Mouse (Mus musculus): Measurements from ENCODE around the gene Wdfy4. TPM values are rescaled to one million over a fixed set of nuclear protein-coding genes. Genes with fewer than 3 reads are reported as not detected.

Gene Wdfy4
- polyA plus RNA-seq, 1 experiment from 2014 or later = 0.63 TPM

DNA sequence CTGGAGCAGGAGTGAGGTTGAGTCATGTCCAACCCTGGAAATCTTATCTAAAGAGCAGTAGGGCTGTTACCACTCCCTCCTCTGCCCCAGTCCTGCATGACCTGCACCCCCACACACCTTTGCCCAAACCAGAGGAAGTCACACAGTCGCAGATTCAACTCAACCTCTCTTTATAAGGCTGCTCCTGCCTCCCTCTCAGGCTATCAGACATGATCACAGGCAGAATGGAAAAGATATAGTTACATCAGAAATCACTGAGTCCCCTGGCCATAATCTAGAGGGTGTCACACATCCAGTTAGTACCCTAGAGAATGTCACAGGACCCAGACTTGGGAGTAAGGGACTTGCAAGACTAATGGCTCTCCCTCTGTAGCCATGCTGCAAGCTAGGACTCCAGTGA, 68.7 kb downstream of the Wdfy4 start:
- no peak for ATAC-seq (ENCODE audit: low read depth)
- Histone ChIP-seq H3K27me3 (ENCODE audit: control insufficient read depth, insufficient read depth, low read depth, low read length) (no peaks in the 10 kb centered on the region), H3K36me3 (ENCODE audit: control insufficient read depth, insufficient read depth, low read length) (no peaks in the 10 kb centered on the region), H3K9ac (ENCODE audit: low read length) (no peak overlapping the region), H3K4me1 (replicated peaks; ENCODE audit: control insufficient read depth, insufficient read depth, low read length) (no peaks in the 10 kb centered on the region), H3K4me3 (ENCODE audit: low read length) (no peak overlapping the region), H3K4me2 (ENCODE audit: low read depth, low read length) (no peak overlapping the region), H3K9me3 (ENCODE audit: control insufficient read depth, low read length) (no peaks in the 10 kb centered on the region), H3K27ac (ENCODE audit: low read length) (no peak overlapping the region)
- 52% methylated on average over 1 of the region's 1 CpGs for WGBS

DNA sequence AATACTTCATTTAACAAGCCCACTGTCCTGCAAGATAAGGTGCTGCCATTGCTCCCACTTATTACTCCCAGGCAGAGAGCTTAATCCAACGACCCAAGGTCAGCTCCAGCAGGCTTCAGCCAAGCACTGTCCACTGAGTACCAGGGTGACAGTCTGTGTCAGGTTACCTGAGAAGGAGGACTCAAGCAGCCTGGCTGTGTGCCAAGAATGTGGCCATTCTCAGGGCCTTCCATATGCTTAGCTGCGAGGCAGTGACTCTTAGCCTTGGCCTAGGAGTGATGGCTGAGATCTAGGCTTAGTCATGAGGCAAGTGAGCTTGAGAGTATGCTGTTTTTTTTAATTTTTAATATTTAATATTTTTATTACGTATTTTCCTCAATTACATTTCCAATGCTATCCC, 80.5 kb downstream of the Wdfy4 start:
- Histone ChIP-seq H3K4me3 (ENCODE audit: low read length) (no peak overlapping the region), H3K4me2 (ENCODE audit: low read depth, low read length) (no peak overlapping the region), H3K27me3 (ENCODE audit: control insufficient read depth, insufficient read depth, low read depth, low read length) (no peaks in the 10 kb centered on the region), H3K9ac (ENCODE audit: low read length) (no peak overlapping the region), H3K9me3 (ENCODE audit: control insufficient read depth, low read length) (no peaks in the 10 kb centered on the region), H3K27ac (ENCODE audit: low read length) (no peak overlapping the region), H3K36me3 (ENCODE audit: control insufficient read depth, insufficient read depth, low read length) (no peaks in the 10 kb centered on the region), H3K4me1 (replicated peaks; ENCODE audit: control insufficient read depth, insufficient read depth, low read length) (no peaks in the 10 kb centered on the region)
- WGBS = 41% methylated on average over 3 of the region's 3 CpGs
- no peak for ATAC-seq (ENCODE audit: low read depth)

DNA sequence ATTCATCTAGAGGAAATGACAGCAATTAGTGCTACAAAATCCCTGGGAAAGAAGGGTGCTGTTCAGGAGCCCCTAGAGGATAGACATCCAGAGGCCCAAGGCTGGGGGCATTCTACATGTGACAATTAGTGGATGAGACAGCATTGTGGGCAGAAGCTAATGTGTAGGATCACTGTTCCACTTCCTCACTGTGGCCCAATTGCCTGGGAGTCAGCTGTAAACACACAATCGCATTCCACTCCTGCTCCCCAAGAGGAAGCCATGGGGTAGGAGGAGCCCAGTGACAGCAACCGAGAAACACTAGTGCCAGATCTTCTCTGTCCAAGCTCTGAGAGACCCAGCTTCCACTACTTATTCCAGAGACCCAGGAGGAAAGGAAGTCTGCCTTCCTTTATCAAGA, 83.7 kb downstream of the Wdfy4 start:
- H3K27ac ChIP-seq (ENCODE audit: low read length) = no peak overlapping the region
- ATAC-seq (ENCODE audit: low read depth) = no peak
- H3K9ac ChIP-seq (ENCODE audit: low read length) = no peak overlapping the region
- H3K9me3 ChIP-seq (ENCODE audit: control insufficient read depth, low read length) = no peaks in the 10 kb centered on the region
- H3K27me3 ChIP-seq (ENCODE audit: control insufficient read depth, insufficient read depth, low read depth, low read length) = no peaks in the 10 kb centered on the region
- H3K4me3 ChIP-seq (ENCODE audit: low read length) = no peak overlapping the region
- H3K36me3 ChIP-seq (ENCODE audit: control insufficient read depth, insufficient read depth, low read length) = no peaks in the 10 kb centered on the region
- no peak overlapping the region for H3K4me2 ChIP-seq (ENCODE audit: low read depth, low read length)
- WGBS = 27% methylated on average over 2 of the region's 2 CpGs
- no peaks in the 10 kb centered on the region for H3K4me1 ChIP-seq (replicated peaks; ENCODE audit: control insufficient read depth, insufficient read depth, low read length)

DNA sequence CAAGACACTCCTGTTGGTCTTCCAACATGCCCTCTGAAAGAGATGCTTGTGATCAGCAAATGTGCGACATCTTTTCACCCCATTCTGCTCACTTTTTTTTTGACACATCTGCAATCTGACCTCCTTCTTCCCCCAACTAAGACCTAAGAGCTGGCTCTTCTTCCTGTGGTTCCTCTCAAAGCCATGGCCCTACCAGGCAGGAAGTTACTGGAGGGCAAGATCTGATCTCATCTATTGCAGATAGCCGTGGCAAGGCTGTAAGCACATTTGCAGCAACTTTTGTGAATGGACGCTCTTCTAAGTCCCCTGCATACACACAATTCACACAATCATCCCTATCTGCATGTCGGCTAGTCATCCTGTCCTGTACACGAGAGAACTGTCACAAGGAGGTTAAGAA, 85.4 kb downstream of the Wdfy4 start:
- H3K4me1 ChIP-seq (replicated peaks; ENCODE audit: control insufficient read depth, insufficient read depth, low read length) = no peaks in the 10 kb centered on the region
- H3K4me2 ChIP-seq (ENCODE audit: low read depth, low read length) = no peak overlapping the region
- H3K27me3 ChIP-seq (ENCODE audit: control insufficient read depth, insufficient read depth, low read depth, low read length) = no peaks in the 10 kb centered on the region
- no peaks in the 10 kb centered on the region for H3K9me3 ChIP-seq (ENCODE audit: control insufficient read depth, low read length)
- H3K36me3 ChIP-seq (ENCODE audit: control insufficient read depth, insufficient read depth, low read length) = no peaks in the 10 kb centered on the region
- no peak overlapping the region for H3K27ac ChIP-seq (ENCODE audit: low read length)
- WGBS = 67% methylated on average over 5 of the region's 5 CpGs
- H3K4me3 ChIP-seq (ENCODE audit: low read length) = no peak overlapping the region
- ATAC-seq (ENCODE audit: low read depth) = no peak
- H3K9ac ChIP-seq (ENCODE audit: low read length) = no peak overlapping the region

DNA sequence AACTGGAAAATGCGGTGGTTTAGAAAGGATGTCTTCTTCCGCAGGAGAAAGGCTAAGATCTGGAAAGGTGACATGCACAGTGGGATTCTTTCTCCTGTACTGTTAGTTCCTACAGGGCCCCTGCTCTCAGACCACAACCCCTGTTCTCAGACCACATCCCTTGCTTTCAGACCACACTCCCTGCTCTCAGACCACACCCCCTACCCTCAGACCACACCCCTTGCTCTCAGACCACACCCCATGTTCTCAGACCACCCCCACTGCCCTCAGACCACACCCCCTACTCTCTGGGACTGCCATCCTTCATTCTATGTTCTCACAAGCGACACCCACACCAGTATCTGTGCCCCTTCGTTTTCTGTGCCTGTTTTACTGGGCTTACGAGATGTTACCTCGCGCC, 86.2 kb downstream of the Wdfy4 start:
- H3K9me3 ChIP-seq (ENCODE audit: control insufficient read depth, low read length) = no peaks in the 10 kb centered on the region
- 61% methylated on average over 7 of the region's 7 CpGs for WGBS
- no peaks in the 10 kb centered on the region for H3K27me3 ChIP-seq (ENCODE audit: control insufficient read depth, insufficient read depth, low read depth, low read length)
- no peaks in the 10 kb centered on the region for H3K36me3 ChIP-seq (ENCODE audit: control insufficient read depth, insufficient read depth, low read length)
- no peak overlapping the region for H3K27ac ChIP-seq (ENCODE audit: low read length)
- H3K4me2 ChIP-seq (ENCODE audit: low read depth, low read length) = no peak overlapping the region
- no peak for ATAC-seq (ENCODE audit: low read depth)
- H3K9ac ChIP-seq (ENCODE audit: low read length) = no peak overlapping the region
- H3K4me1 ChIP-seq (replicated peaks; ENCODE audit: control insufficient read depth, insufficient read depth, low read length) = no peaks in the 10 kb centered on the region
- H3K4me3 ChIP-seq (ENCODE audit: low read length) = no peak overlapping the region

DNA sequence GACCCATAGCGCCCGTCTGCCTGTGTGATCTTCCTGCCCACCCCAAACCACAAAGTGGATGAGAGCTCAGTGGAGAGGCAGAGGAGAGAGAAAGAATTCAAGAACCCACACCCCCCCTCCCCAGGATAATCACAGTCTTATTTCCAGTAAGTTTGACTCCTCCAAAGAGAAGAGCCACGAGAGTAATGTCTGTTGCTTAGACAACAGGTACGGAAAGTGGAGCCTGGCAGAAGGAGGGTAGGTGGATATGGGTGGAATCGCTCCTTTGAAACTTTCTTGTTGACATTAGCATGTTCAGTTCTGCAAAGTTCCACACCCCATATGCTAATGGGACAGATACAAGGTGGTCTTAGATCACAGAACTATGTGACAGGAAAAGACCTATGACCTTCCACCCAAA, 88.8 kb downstream of the Wdfy4 start:
- ATAC-seq (ENCODE audit: low read depth) = no peak
- 72% methylated on average over 5 of the region's 5 CpGs for WGBS

DNA sequence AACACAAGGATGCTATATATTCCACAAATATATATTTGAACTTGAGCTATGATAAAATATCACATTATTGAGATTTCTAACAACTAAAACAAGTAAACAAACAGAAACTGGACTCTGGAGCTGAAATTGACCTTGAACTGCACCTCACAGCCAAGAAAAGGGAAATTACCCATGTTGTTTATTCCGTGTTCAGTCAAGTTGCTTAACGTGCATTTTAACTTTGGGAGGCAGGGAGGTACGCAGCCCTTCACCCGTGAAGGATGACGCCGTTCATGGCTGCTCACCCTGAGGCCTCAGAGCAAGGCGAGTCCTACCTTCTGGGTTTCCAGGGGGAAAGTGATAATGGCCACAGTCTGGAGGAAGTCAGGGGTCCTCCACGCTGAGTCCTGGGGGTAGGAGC, 102.0 kb downstream of the Wdfy4 start:
- H3K4me2 ChIP-seq (ENCODE audit: low read depth, low read length) = no peak overlapping the region
- no peaks in the 10 kb centered on the region for H3K36me3 ChIP-seq (ENCODE audit: control insufficient read depth, insufficient read depth, low read length)
- no peaks in the 10 kb centered on the region for H3K9me3 ChIP-seq (ENCODE audit: control insufficient read depth, low read length)
- H3K4me1 ChIP-seq (replicated peaks; ENCODE audit: control insufficient read depth, insufficient read depth, low read length) = no peaks in the 10 kb centered on the region
- H3K4me3 ChIP-seq (ENCODE audit: low read length) = no peak overlapping the region
- no peaks in the 10 kb centered on the region for H3K27me3 ChIP-seq (ENCODE audit: control insufficient read depth, insufficient read depth, low read depth, low read length)
- H3K9ac ChIP-seq (ENCODE audit: low read length) = no peak overlapping the region
- H3K27ac ChIP-seq (ENCODE audit: low read length) = no peak overlapping the region
- WGBS = 70% methylated on average over 8 of the region's 8 CpGs
- ATAC-seq (ENCODE audit: low read depth) = no peak

More for the DNA sequence above, 88.8 kb downstream of the Wdfy4 start:
- Histone ChIP-seq H3K4me3 (ENCODE audit: low read length) (no peak overlapping the region), H3K9ac (ENCODE audit: low read length) (no peak overlapping the region), H3K4me2 (ENCODE audit: low read depth, low read length) (no peak overlapping the region), H3K27me3 (ENCODE audit: control insufficient read depth, insufficient read depth, low read depth, low read length) (no peaks in the 10 kb centered on the region), H3K9me3 (ENCODE audit: control insufficient read depth, low read length) (no peaks in the 10 kb centered on the region), H3K4me1 (replicated peaks; ENCODE audit: control insufficient read depth, insufficient read depth, low read length) (no peaks in the 10 kb centered on the region), H3K27ac (ENCODE audit: low read length) (no peak overlapping the region), H3K36me3 (ENCODE audit: control insufficient read depth, insufficient read depth, low read length) (no peaks in the 10 kb centered on the region)

DNA sequence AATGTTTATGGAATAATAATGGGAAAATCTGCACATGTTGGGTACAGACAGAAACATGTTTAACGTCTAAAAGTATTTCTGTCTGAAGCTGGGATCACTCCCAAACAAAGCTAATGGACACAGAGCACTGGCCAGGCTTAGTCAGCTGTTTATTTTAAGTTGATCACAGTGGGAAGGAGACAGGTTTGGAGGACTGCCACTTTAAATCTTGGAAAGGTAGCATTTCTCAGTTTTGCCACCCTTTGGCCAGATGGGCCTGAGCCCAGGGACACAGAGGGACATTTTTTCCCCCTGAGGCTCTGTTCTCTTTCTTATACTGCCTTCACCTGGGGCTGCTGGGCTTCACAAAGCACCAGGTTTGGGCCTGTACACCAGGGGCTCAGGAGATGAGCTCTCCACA, 103.0 kb downstream of the Wdfy4 start:
- Histone ChIP-seq H3K9me3 (ENCODE audit: control insufficient read depth, low read length) (no peaks in the 10 kb centered on the region), H3K27ac (ENCODE audit: low read length) (no peak overlapping the region), H3K27me3 (ENCODE audit: control insufficient read depth, insufficient read depth, low read depth, low read length) (no peaks in the 10 kb centered on the region), H3K4me3 (ENCODE audit: low read length) (no peak overlapping the region), H3K9ac (ENCODE audit: low read length) (no peak overlapping the region), H3K4me2 (ENCODE audit: low read depth, low read length) (no peak overlapping the region), H3K4me1 (replicated peaks; ENCODE audit: control insufficient read depth, insufficient read depth, low read length) (no peaks in the 10 kb centered on the region), H3K36me3 (ENCODE audit: control insufficient read depth, insufficient read depth, low read length) (no peaks in the 10 kb centered on the region)
- 29% methylated on average over 1 of the region's 1 CpGs for WGBS
- ATAC-seq (ENCODE audit: low read depth) = no peak

DNA sequence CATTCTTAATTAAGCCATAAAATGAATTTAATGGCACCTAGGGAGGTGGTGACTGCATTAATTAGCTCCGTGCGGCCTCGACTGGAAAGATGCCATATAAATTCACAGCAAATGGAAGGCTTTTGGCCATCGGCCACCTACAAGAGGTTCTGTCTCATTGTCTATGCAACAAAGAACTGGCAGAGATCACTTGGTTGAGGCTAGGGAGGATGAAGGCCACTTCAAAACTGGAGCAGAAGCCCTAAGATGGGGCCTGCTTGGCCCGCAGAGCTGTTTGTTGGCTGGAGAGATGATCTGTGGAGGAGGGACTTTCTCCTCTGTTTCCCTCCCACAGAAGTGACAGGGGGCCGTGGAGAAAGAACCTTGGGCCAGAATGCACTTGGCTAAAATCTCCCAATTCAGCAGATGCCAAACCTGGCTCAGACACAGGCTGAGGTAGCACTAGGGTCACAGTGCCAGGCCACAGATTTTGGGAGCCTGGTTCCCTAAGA, 103.9 kb downstream of the Wdfy4 start:
- H3K9ac ChIP-seq (ENCODE audit: low read length) = no peak overlapping the region
- no peak for ATAC-seq (ENCODE audit: low read depth)
- H3K9me3 ChIP-seq (ENCODE audit: control insufficient read depth, low read length) = no peaks in the 10 kb centered on the region
- H3K36me3 ChIP-seq (ENCODE audit: control insufficient read depth, insufficient read depth, low read length) = no peaks in the 10 kb centered on the region
- no peaks in the 10 kb centered on the region for H3K4me1 ChIP-seq (replicated peaks; ENCODE audit: control insufficient read depth, insufficient read depth, low read length)
- 77% methylated on average over 6 of the region's 6 CpGs for WGBS
- no peak overlapping the region for H3K4me3 ChIP-seq (ENCODE audit: low read length)
- H3K4me2 ChIP-seq (ENCODE audit: low read depth, low read length) = no peak overlapping the region
- H3K27ac ChIP-seq (ENCODE audit: low read length) = no peak overlapping the region
- no peaks in the 10 kb centered on the region for H3K27me3 ChIP-seq (ENCODE audit: control insufficient read depth, insufficient read depth, low read depth, low read length)

DNA sequence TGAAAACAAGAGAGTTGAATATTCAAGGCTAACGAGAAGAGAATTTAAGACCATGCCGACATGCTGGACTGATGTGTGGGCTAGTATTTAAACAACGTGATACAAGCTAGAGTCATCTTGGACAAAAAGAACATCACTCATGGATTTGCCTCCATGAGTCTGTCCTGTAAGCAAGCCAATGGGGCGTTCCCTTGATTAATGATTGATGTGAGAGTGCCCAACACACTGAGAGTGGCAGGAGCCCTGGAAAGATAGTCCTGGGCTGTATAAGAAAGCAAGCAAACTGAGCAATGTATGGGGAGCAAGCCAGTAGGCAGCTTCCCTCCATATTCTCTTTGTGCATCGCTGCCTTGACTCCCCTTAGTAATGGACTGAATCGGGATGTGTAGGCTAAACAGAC, 106.7 kb downstream of the Wdfy4 start:
- H3K9ac ChIP-seq (ENCODE audit: low read length) = no peak overlapping the region
- H3K27me3 ChIP-seq (ENCODE audit: control insufficient read depth, insufficient read depth, low read depth, low read length) = no peaks in the 10 kb centered on the region
- ATAC-seq (ENCODE audit: low read depth) = no peak
- H3K4me2 ChIP-seq (ENCODE audit: low read depth, low read length) = no peak overlapping the region
- WGBS = 78% methylated on average over 6 of the region's 6 CpGs
- no peaks in the 10 kb centered on the region for H3K36me3 ChIP-seq (ENCODE audit: control insufficient read depth, insufficient read depth, low read length)
- no peaks in the 10 kb centered on the region for H3K4me1 ChIP-seq (replicated peaks; ENCODE audit: control insufficient read depth, insufficient read depth, low read length)
- H3K4me3 ChIP-seq (ENCODE audit: low read length) = no peak overlapping the region
- no peak overlapping the region for H3K27ac ChIP-seq (ENCODE audit: low read length)
- H3K9me3 ChIP-seq (ENCODE audit: control insufficient read depth, low read length) = no peaks in the 10 kb centered on the region

Data from lung, embryonic 16.5 days (tissue).